Mouse (Mus musculus) hindbrain, embryonic 16.5 days (tissue): ENCODE results near the gene Tctn1. TPM values are rescaled to one million over a fixed set of nuclear protein-coding genes. Genes with fewer than 3 reads are reported as not detected.

Experiments
- ATAC-seq: fragments of 200-750 bp; cut with Nextera tagmentation; 2 replicates; pipeline ENCODE4 v1.8.0; 2017; ENCODE audit warnings: moderate TSS enrichment, moderate library complexity
- H3K27ac ChIP-seq: fragments of 300-500 bp; sonication (generic); 2 replicates; pipeline ENCODE4 v1.5.1; 2014; ENCODE audit warnings: low read depth, mild to moderate bottlenecking, control low read depth, low read length, moderate library complexity
- H3K27me3 ChIP-seq: fragments of 300-500 bp; sonication (generic); replicated peaks from 2 replicates; pipeline ENCODE4 v1.6.1; 2014; ENCODE audit warnings: low read length; ENCODE audit not compliant: control insufficient read depth, insufficient read depth
- H3K36me3 ChIP-seq: fragments of 300-500 bp; sonication (generic); 2 replicates; pipeline ENCODE4 v1.6.1; 2014; ENCODE audit warnings: mild to moderate bottlenecking, low read length, moderate library complexity, mixed read lengths; ENCODE audit not compliant: control insufficient read depth, insufficient read depth
- H3K4me1 ChIP-seq: fragments of 300-500 bp; sonication (generic); 2 replicates; pipeline ENCODE4 v1.6.1; 2014; ENCODE audit warnings: low read depth, low read length; ENCODE audit not compliant: control insufficient read depth, insufficient read depth
- H3K4me2 ChIP-seq: fragments of 300-500 bp; sonication (generic); 2 replicates; pipeline ENCODE4 v1.6.1; 2014; ENCODE audit warnings: mild to moderate bottlenecking, low read length, control low read depth, moderate library complexity
- H3K4me3 ChIP-seq: fragments of 300-500 bp; sonication (generic); 2 replicates; pipeline ENCODE4 v1.5.1; 2014; ENCODE audit warnings: mild to moderate bottlenecking, low read length, control low read depth, moderate library complexity
- H3K9ac ChIP-seq: fragments of 300-500 bp; sonication (generic); 2 replicates; pipeline ENCODE4 v1.6.1; 2014; ENCODE audit warnings: low read depth, mild to moderate bottlenecking, control low read depth, low read length, moderate library complexity
- H3K9me3 ChIP-seq: fragments of 300-500 bp; sonication (generic); 2 replicates; pipeline ENCODE4 v1.6.1; 2014; ENCODE audit warnings: mild to moderate bottlenecking, low read length, moderate library complexity; ENCODE audit not compliant: control insufficient read depth
- whole genome bisulfite sequencing: fragments of 180-500 bp; shearing (Covaris S2); extraction: QIAGEN DNeasy Blood & Tissue Kit; methylation state at CpG from one replicate; pipeline ENCODE4 v1.1.7; 2014; 5-methylcytosine and 5-hydroxymethylcytosine counted together
- polyA plus RNA-seq: library from polyadenylated mRNA; unstranded; fragments of >200 nt; fragmentation: Nextera tagmentation; extraction: Ambion mirVana; gene quantifications from 2 replicates; pipeline ENCODE4 v1.2.1, GENCODE M21; 2015

The Tctn1 gene
- polyA plus RNA-seq, 1 experiment from 2014 or later: 5.3 TPM

DNA sequence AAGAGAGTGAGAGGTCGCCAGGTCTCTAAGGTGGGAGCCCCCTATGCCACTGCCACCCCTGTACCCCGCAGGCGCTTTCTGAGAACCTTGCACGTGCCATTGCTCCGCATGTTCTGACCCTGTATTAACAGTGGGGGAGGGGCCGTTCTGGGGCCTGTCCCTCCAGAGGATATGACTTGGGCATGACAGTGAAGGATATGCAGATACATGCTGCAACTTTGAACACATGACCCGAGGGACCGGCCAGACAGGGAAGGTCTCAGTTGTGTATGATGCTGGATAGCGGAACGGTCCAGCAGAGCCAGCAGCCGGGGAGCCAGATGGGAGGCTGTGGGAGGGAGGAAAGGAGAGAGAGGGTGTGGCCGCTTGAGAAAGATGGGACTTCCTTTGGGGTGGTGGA is 30.6 kb downstream of the Tctn1 start:
- Histone ChIP-seq H3K36me3 (no peaks in the 10 kb centered on the region), H3K4me2 (no peak overlapping the region)

DNA sequence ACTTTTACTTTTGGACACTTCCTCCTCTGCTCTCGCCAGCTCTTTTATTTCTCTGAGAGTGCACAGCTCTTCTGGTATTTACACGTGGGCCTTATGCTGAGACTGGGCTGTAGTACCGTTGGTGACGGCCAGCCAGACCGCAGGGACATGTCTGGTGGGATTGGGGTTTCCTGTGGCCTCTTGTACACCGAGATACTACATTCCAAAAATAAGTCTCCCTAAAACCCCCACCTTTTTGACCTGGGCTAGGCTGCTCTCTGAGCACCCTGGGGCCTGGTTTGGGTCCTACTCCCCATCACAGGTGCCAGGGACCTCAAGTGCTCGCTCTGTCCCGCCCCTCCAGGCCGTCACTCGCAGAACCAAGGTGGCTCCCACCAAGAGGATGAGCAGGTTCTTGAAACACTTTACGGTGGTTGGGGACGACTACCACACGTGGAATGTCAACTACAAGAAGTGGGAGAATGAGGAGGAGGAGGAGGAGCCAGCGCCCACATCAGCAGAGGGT is 31.1 kb downstream of the Tctn1 start:
- ATAC-seq: no peak
- 93% methylated on average over 14 of the region's 14 CpGs for WGBS
- H3K9me3 ChIP-seq: no peaks in the 10 kb centered on the region
- no peaks in the 10 kb centered on the region; the same call in 1 of the 2 replicates for H3K4me1 ChIP-seq
- no peak overlapping the region for H3K27ac ChIP-seq
- no peak overlapping the region for H3K9ac ChIP-seq
- H3K36me3 ChIP-seq: no peaks in the 10 kb centered on the region
- no peaks in the 10 kb centered on the region for H3K27me3 ChIP-seq
- no peak overlapping the region for H3K4me2 ChIP-seq
- H3K4me3 ChIP-seq: no peak overlapping the region

More for the DNA sequence above, 30.6 kb downstream of the Tctn1 start:
- Histone ChIP-seq H3K27me3 (no peaks in the 10 kb centered on the region), H3K4me3 (no peak overlapping the region), H3K27ac (no peak overlapping the region), H3K9me3 (no peaks in the 10 kb centered on the region), H3K4me1 (no peaks in the 10 kb centered on the region; the same call in 1 of the 2 replicates), H3K9ac (no peak overlapping the region)
- ATAC-seq: no peak
- WGBS: 78% methylated on average over 12 of the region's 12 CpGs

DNA sequence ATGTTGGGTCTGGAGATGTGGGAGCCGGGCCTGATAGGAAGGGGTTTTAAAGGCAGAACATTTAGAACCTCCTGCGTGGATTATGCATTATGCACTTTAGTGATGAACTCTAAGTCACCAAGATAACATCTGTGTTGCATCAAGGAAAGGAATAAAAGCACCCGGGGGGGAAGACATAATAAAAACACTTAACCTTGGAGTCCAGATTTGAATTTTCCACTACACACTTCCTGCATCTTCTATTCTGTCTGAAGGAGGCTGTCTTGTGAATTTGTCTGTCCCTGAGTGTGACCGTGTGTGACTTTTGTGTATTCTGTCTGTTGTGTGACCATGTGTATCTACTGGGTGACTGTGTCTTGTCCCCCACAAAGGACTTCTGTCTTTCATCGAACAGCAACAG is 32.3 kb downstream of the Tctn1 start:
- 82% methylated on average over 5 of the region's 5 CpGs for WGBS
- no peak overlapping the region for H3K4me3 ChIP-seq
- no peaks in the 10 kb centered on the region for H3K27me3 ChIP-seq
- peaks cover 4% of the 10 kb centered on the region; the same call in 1 of the 2 replicates for H3K9me3 ChIP-seq
- no peaks in the 10 kb centered on the region for H3K36me3 ChIP-seq
- no peak for ATAC-seq
- no peak overlapping the region for H3K4me2 ChIP-seq
- H3K9ac ChIP-seq: no peak overlapping the region
- no peaks in the 10 kb centered on the region; the same call in 1 of the 2 replicates for H3K4me1 ChIP-seq
- H3K27ac ChIP-seq: no peak overlapping the region

DNA sequence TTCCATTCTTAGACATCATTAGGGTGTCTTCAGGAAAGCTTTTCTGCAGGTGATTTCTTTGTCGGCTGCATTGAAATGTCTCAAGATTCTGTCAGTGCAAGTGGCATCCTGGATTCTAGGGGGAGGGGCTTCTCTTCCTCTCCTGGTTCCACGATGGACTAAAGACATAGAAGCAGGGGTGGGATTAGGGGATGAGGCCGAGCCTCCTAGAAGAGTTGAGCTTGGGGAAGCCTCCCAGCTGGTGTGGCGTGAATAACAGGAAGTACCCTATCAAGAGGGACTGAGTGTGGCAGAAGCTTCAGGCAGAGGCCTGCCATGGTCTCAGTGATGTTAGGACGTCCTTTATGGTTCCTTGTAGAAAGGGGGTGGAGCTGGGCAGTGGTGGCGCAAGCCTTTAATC is 32.8 kb downstream of the Tctn1 start:
- Histone ChIP-seq H3K4me3 (no peak overlapping the region), H3K27me3 (no peaks in the 10 kb centered on the region), H3K36me3 (no peaks in the 10 kb centered on the region), H3K4me2 (no peak overlapping the region), H3K27ac (no peak overlapping the region), H3K9me3 (peaks cover 4% of the 10 kb centered on the region; the same call in 1 of the 2 replicates), H3K4me1 (no peaks in the 10 kb centered on the region; the same call in 1 of the 2 replicates), H3K9ac (no peak overlapping the region)
- no peak for ATAC-seq
- 76% methylated on average over 6 of the region's 6 CpGs for WGBS

DNA sequence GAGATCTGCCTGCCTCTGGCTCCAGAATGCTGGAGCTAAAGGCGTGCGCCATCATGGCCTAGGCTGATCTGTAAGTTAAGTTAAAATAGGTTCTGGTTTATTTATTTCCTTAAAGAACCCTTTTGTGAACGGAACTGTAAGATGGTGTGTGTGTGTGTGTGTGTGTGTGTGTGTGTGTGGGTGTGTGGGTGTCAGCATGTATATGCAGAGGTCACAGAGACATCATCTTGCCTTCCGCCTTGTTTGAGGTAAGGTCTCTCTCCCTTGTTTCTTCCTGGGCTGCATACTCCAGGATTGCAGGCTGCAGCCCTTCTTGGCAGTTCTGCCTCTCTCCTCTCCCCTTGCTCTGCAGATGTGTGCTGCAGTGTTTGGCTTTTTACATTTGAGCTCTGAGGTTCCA is 33.4 kb downstream of the Tctn1 start:
- Histone ChIP-seq H3K4me3 (no peak overlapping the region), H3K4me2 (no peak overlapping the region), H3K36me3 (no peaks in the 10 kb centered on the region), H3K9ac (no peak overlapping the region), H3K4me1 (no peaks in the 10 kb centered on the region; the same call in 1 of the 2 replicates), H3K27ac (no peak overlapping the region), H3K27me3 (no peaks in the 10 kb centered on the region), H3K9me3 (peaks cover 4% of the 10 kb centered on the region; the same call in 1 of the 2 replicates)
- WGBS: 95% methylated on average over 4 of the region's 4 CpGs
- no peak for ATAC-seq

DNA sequence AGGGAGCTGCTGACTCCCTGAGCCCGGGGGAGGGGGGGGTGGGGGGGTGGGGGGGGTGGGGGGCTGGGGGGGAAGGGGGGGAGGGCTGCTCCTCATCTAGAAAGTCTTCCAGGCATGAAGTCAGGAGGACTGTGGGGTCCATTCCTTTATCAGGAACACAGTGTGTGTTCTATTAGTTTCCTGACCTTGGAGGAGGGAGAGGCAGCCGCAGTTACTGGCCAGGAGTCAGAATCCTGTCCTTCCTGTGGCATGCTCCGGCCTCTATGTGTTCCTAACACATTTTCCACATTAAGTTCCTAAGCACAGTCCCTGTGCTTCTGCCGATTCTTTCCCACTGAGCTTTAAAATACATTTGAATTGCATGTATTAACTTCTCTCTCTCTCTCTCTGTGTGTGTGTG is 35.5 kb downstream of the Tctn1 start:
- no peak overlapping the region for H3K4me3 ChIP-seq
- no peak overlapping the region for H3K27ac ChIP-seq
- WGBS: 61% methylated on average over 3 of the region's 4 CpGs
- H3K4me2 ChIP-seq: no peak overlapping the region
- no peaks in the 10 kb centered on the region for H3K4me1 ChIP-seq
- peaks cover 4% of the 10 kb centered on the region; the same call in 1 of the 2 replicates for H3K9me3 ChIP-seq
- no peaks in the 10 kb centered on the region for H3K36me3 ChIP-seq
- H3K27me3 ChIP-seq: no peaks in the 10 kb centered on the region
- no peak for ATAC-seq
- no peak overlapping the region for H3K9ac ChIP-seq

DNA sequence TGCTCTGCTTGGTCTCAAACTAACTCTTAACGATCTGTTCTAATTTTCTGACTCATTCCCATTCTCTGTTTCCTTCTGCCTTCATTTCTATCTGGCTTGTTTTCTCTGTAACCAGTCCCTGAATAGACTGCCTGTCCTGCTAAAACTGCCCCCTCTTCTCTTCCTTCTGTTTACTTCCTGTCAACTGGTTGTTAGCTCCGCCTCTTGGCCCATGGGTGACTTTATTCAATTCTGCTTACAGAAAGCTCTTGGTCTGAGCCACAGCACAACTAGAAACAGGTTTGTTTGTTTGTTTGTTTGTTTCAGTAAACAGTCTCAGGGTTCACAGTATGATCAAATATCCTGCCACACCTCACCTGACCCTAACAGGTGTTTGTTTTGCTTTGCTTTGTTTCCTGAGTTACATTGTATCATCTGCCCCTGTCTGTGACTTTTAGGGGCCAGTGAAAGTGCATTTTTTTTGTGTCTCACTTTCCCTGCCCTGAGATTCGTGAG is 35.9 kb downstream of the Tctn1 start:
- no peak overlapping the region for H3K27ac ChIP-seq
- no peak overlapping the region for H3K9ac ChIP-seq
- peaks cover 4% of the 10 kb centered on the region; the same call in 1 of the 2 replicates for H3K9me3 ChIP-seq
- H3K27me3 ChIP-seq: no peaks in the 10 kb centered on the region
- H3K4me2 ChIP-seq: no peak overlapping the region
- ATAC-seq: no peak
- WGBS: 82% methylated on average over 3 of the region's 3 CpGs
- H3K4me3 ChIP-seq: no peak overlapping the region
- no peaks in the 10 kb centered on the region for H3K36me3 ChIP-seq
- H3K4me1 ChIP-seq: no peaks in the 10 kb centered on the region

DNA sequence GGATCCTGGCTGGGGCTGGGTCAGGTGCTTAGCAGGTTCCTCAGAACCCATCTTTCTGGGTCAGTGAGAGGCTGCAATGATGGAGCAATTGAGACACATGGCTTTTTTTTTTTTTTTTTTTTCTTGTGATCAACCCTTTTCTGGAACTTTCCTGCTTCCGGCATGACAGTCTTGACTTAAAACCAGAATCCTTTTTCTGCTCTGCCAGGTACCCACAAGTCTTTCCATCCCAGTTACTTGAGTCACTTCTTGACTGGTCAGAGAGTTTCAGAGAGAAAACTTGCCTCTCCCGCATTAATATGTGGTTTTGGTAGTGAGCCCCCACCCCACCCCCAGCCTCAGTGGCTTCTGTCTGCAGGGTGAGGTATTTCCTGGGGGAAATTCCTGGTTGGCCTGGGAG is 40.0 kb downstream of the Tctn1 start:
- Histone ChIP-seq H3K9ac (no peak overlapping the region), H3K27ac (no peak overlapping the region), H3K4me2 (no peak overlapping the region), H3K27me3 (no peaks in the 10 kb centered on the region), H3K36me3 (no peaks in the 10 kb centered on the region), H3K9me3 (peaks cover 4% of the 10 kb centered on the region; the same call in 1 of the 2 replicates), H3K4me3 (no peak overlapping the region), H3K4me1 (no peaks in the 10 kb centered on the region)
- 95% methylated on average over 2 of the region's 2 CpGs for WGBS
- ATAC-seq: no peak

DNA sequence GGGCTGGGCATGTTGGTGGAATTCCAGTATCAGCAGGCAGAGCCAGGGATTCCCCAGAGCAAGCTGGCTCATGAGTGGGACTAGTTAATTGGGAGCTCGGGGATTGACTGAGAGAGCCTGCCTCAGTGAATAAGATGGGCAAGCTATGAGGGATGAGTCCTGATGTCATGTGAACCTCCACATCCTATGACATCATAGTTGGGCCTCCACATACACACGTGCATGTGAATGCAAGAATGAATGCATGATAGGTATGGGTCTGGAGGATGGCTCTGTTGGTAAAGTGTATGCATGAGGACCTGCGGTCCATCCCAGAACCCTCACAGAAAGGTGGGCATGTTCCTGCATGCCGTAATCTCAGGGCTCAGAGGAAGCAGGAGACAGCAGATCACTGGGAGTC is 43.2 kb downstream of the Tctn1 start:
- no peak overlapping the region for H3K27ac ChIP-seq
- H3K4me1 ChIP-seq: no peaks in the 10 kb centered on the region
- no peak overlapping the region for H3K4me3 ChIP-seq
- no peak overlapping the region for H3K4me2 ChIP-seq
- no peaks in the 10 kb centered on the region for H3K36me3 ChIP-seq
- H3K9ac ChIP-seq: no peak overlapping the region
- no peaks in the 10 kb centered on the region for H3K9me3 ChIP-seq
- no peak for ATAC-seq
- WGBS: 97% methylated on average over 4 of the region's 4 CpGs
- no peaks in the 10 kb centered on the region for H3K27me3 ChIP-seq
